Mouse (Mus musculus) ES-Bruce4 (cell line): ENCODE results near the gene Smim15. TPM values are rescaled to one million over a fixed set of nuclear protein-coding genes. Genes with fewer than 3 reads are reported as not detected.

ENCODE experiments used
- H3K27ac ChIP-seq: 2 replicates; pipeline ENCODE4 v1.5.1; 2012; ENCODE audit warnings: low read length, inconsistent platforms; ENCODE audit not compliant: insufficient read depth
- H3K27me3 ChIP-seq: 2 replicates; pipeline ENCODE4 v1.6.1; 2012; ENCODE audit warnings: mild to moderate bottlenecking, low read length, inconsistent platforms; ENCODE audit not compliant: control insufficient read depth, poor library complexity, insufficient read depth, severe bottlenecking
- H3K36me3 ChIP-seq: 2 replicates; pipeline ENCODE4 v1.6.1; 2012; ENCODE audit warnings: inconsistent platforms, mild to moderate bottlenecking, low read length, moderate library complexity; ENCODE audit not compliant: control insufficient read depth, poor library complexity, insufficient read depth, severe bottlenecking
- H3K4me1 ChIP-seq: one replicate; pipeline ENCODE4 v1.8.1; 2011; ENCODE audit warnings: low read length; ENCODE audit not compliant: control insufficient read depth, insufficient read depth
- H3K4me3 ChIP-seq: 2 replicates; pipeline ENCODE4 v1.5.1; 2011; ENCODE audit warnings: low read depth, mild to moderate bottlenecking, low read length
- H3K9ac ChIP-seq: 2 replicates; pipeline ENCODE4 v1.6.1; 2012; ENCODE audit warnings: low read depth, mild to moderate bottlenecking, inconsistent platforms; ENCODE audit not compliant: poor library complexity, severe bottlenecking
- H3K9me3 ChIP-seq: replicated peaks from 2 replicates; pipeline ENCODE4 v1.6.1; 2012; ENCODE audit warnings: mild to moderate bottlenecking, low read length, inconsistent platforms; ENCODE audit not compliant: control insufficient read depth, poor library complexity, insufficient read depth, severe bottlenecking
- CTCF ChIP-seq: IDR thresholded peaks from one replicate; pipeline ENCODE4 v1.8.1; 2011; ENCODE audit warnings: low read depth, low read length
- EP300 ChIP-seq: IDR thresholded peaks from 2 replicates; pipeline ENCODE4 v1.6.1; 2011; ENCODE audit warnings: low read depth, low read length; ENCODE audit not compliant: insufficient read depth
- POLR2A ChIP-seq: IDR thresholded peaks from one replicate; pipeline ENCODE4 v1.8.1; 2011; ENCODE audit warnings: low read length; ENCODE audit not compliant: insufficient read depth
- polyA plus RNA-seq: library from polyadenylated mRNA; stranded (reverse); fragments of >200 nt; gene quantifications from 2 replicates; pipeline ENCODE4 v1.2.4, GENCODE M21; 2011; ENCODE audit warnings: low read depth; ENCODE audit not compliant: missing spikeins, insufficient read depth, insufficient read length

Gene Smim15
- polyA plus RNA-seq, 1 experiment = 101 TPM

GRCm38 (mm10) chr13:108047364-108047763 is 3.1 kb downstream of the Smim15 start:
- Histone ChIP-seq H3K4me3 (no peak overlapping the region), H3K9ac (no peak overlapping the region), H3K9me3 (no peaks in the 10 kb centered on the region), H3K36me3 (peaks cover 20% of the 10 kb centered on the region), H3K27ac (no peak overlapping the region), H3K27me3 (no peaks in the 10 kb centered on the region), H3K4me1 (peaks cover 1% of the 10 kb centered on the region)
- no peak for TF ChIP-seq CTCF
- TF ChIP-seq EP300 = no peak
- no peak for TF ChIP-seq POLR2A

GRCm38 (mm10) chr13:108056896-108057295 is 12.7 kb downstream of the Smim15 start:
- Histone ChIP-seq H3K36me3 (no peaks in the 10 kb centered on the region), H3K27ac (no peak overlapping the region), H3K9ac (no peak overlapping the region), H3K27me3 (no peaks in the 10 kb centered on the region), H3K4me1 (no peaks in the 10 kb centered on the region), H3K4me3 (no peak overlapping the region), H3K9me3 (no peaks in the 10 kb centered on the region)
- TF ChIP-seq POLR2A (no peak), CTCF (no peak), EP300 (no peak)

GRCm38 (mm10) chr13:108060286-108060885 is 16.1 kb downstream of the Smim15 start:
- H3K27me3 ChIP-seq = no peaks in the 10 kb centered on the region

GRCm38 (mm10) chr13:108060936-108061578 is 16.8 kb downstream of the Smim15 start:
- Histone ChIP-seq H3K4me1 (no peaks in the 10 kb centered on the region), H3K4me3 (no peak overlapping the region), H3K27ac (no peak overlapping the region), H3K9me3 (no peaks in the 10 kb centered on the region), H3K36me3 (no peaks in the 10 kb centered on the region), H3K9ac (no peak overlapping the region), H3K27me3 (no peaks in the 10 kb centered on the region)
- TF ChIP-seq POLR2A (no peak), EP300 (no peak), CTCF (no peak)

More at GRCm38 (mm10) chr13:108060286-108060885, 16.1 kb downstream of the Smim15 start:
- H3K9ac ChIP-seq = no peak overlapping the region
- H3K4me1 ChIP-seq = no peaks in the 10 kb centered on the region
- no peak overlapping the region for H3K4me3 ChIP-seq
- no peaks in the 10 kb centered on the region for H3K9me3 ChIP-seq
- no peaks in the 10 kb centered on the region for H3K36me3 ChIP-seq
- H3K27ac ChIP-seq = no peak overlapping the region
- TF ChIP-seq CTCF = no peak
- no peak for TF ChIP-seq POLR2A
- TF ChIP-seq EP300 = no peak

- H3K9ac ChIP-seq = no peak overlapping the region
- TF ChIP-seq EP300 (no peak), CTCF (no peak), POLR2A (no peak)
- H3K9me3 ChIP-seq = no peaks in the 10 kb centered on the region
- no peaks in the 10 kb centered on the region for H3K36me3 ChIP-seq
- no peak overlapping the region for H3K4me3 ChIP-seq
- no peaks in the 10 kb centered on the region for H3K27me3 ChIP-seq
- H3K4me1 ChIP-seq = no peaks in the 10 kb centered on the region
- no peak overlapping the region for H3K27ac ChIP-seq
These were observed 18.7 kb downstream of the Smim15 start for GRCm38 (mm10) chr13:108062900-108063299.

- no peak overlapping the region for H3K4me3 ChIP-seq
- H3K9me3 ChIP-seq = no peaks in the 10 kb centered on the region
- H3K27ac ChIP-seq = no peak overlapping the region
- no peak overlapping the region for H3K9ac ChIP-seq
- H3K36me3 ChIP-seq = no peaks in the 10 kb centered on the region
- TF ChIP-seq POLR2A = no peak
- no peak for TF ChIP-seq CTCF
- no peak for TF ChIP-seq EP300
- H3K4me1 ChIP-seq = no peaks in the 10 kb centered on the region
- no peaks in the 10 kb centered on the region for H3K27me3 ChIP-seq
These were observed 19.3 kb downstream of the Smim15 start for GRCm38 (mm10) chr13:108063374-108064134.
